Mouse (Mus musculus) right cerebral cortex, adult 18-20 months (tissue): Measurements from ENCODE around the gene Dtd1.
"Not testable (repeated sequence)": the region's sequence is repeated elsewhere in the genome, so short reads cannot be mapped to it uniquely, and the experiment has no call there.

Experiments used
- DNase-seq: peaks from one replicate; pipeline ENCODE4 v3.0.0; 2022; ENCODE audit warnings: mixed read lengths

Gene Dtd1

GRCm38 (mm10) chr2:144599831-144600687 is at the start of gene Dtd1:
TSS of gene Dtd1 (plus strand) at chr2:144599897.
- peak; percentile 93 for DNase-seq

- DNase-seq = peak; percentile 75
These were observed 49.2 kb upstream of the Dtd1 start, which contains the start of gene Rbbp9 for GRCm38 (mm10) chr2:144550529-144550928. TSS of gene Rbbp9 (minus strand) at chr2:144550869.

- DNase-seq = no peak
These were observed 45.8 kb upstream of the Dtd1 start for GRCm38 (mm10) chr2:144553905-144554304.

- no peak for DNase-seq
These were observed 44.3 kb upstream of the Dtd1 start for GRCm38 (mm10) chr2:144555286-144555819.

- peak; percentile 98 for DNase-seq
These were observed 43.7 kb upstream of the Dtd1 start, which contains the start of gene Sec23b for GRCm38 (mm10) chr2:144555820-144556552. TSS of gene Sec23b (plus strand) at chr2:144556229.

GRCm38 (mm10) chr2:144588723-144589122 is 11.0 kb upstream of the Dtd1 start:
- no peak for DNase-seq

- DNase-seq = not testable (repeated sequence)
These were observed 6.7 kb upstream of the Dtd1 start for GRCm38 (mm10) chr2:144593036-144593435.

GRCm38 (mm10) chr2:144593951-144594651 is 5.6 kb upstream of the Dtd1 start, which contains the start of gene Smim26:
TSS of gene Smim26 (plus strand) at chr2:144594054.
- DNase-seq = peak; percentile 91

GRCm38 (mm10) chr2:144598006-144598405 is 1.7 kb upstream of the Dtd1 start:
- no peak for DNase-seq

GRCm38 (mm10) chr2:144601576-144601975 is 1.9 kb downstream of the Dtd1 start:
- no peak for DNase-seq

- DNase-seq = no peak
These were observed 14.3 kb downstream of the Dtd1 start for GRCm38 (mm10) chr2:144613956-144614355.

- DNase-seq = no peak
These were observed 17.6 kb downstream of the Dtd1 start for GRCm38 (mm10) chr2:144617074-144617874.

- DNase-seq = no peak
These were observed 21.8 kb downstream of the Dtd1 start for GRCm38 (mm10) chr2:144621491-144621890.

GRCm38 (mm10) chr2:144633551-144633950 is 33.9 kb downstream of the Dtd1 start:
- no peak for DNase-seq

- DNase-seq = no peak
These were observed 34.5 kb downstream of the Dtd1 start for GRCm38 (mm10) chr2:144634231-144634630.

GRCm38 (mm10) chr2:144634729-144635128 is 35.0 kb downstream of the Dtd1 start:
- no peak for DNase-seq

GRCm38 (mm10) chr2:144635644-144636320 is 36.1 kb downstream of the Dtd1 start:
- peak; percentile 73 for DNase-seq

GRCm38 (mm10) chr2:144637204-144637603 is 37.5 kb downstream of the Dtd1 start:
- no peak for DNase-seq

GRCm38 (mm10) chr2:144637671-144638395 is 38.1 kb downstream of the Dtd1 start:
- DNase-seq = no peak

GRCm38 (mm10) chr2:144638719-144639118 is 39.0 kb downstream of the Dtd1 start:
- DNase-seq = no peak

- DNase-seq = no peak
These were observed 40.4 kb downstream of the Dtd1 start for GRCm38 (mm10) chr2:144640101-144640500.
